Mouse (Mus musculus) urinary bladder, adult 18-20 months (tissue): ENCODE results near the gene Pim3.

Source experiments
- DNase-seq, 2 experiments: peaks; one replicate each; pipeline ENCODE4 v3.0.0; 2022; ENCODE audit warnings: low spot score in 2 of 2, mixed read lengths in 2 of 2

Pim3 gene

GRCm38 (mm10) chr15:88837199-88837932, 24.6 kb upstream of the Pim3 start:
- DNase-seq: peak; percentile 66 to 77

DNA sequence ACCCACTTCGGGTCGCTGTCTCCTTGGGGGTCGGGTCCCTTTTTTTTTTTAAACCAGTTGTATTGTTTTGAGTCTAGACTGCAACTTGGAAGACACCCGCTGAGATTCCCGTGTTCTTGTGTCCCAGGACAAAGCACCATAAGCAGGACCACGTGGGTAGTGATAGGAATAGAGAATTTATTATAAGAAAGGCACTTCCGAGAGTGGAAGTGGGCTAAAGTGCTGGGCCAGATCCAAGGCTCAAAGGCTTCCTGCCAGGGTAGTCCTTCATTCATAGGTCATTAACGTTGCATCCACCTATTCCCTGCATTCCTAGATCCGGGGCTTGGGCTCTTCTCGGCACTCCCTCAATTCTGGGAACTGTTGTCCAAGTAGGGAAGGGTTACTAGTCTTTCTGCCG, 24.0 kb upstream of the Pim3 start:
- DNase-seq: no peak

DNA sequence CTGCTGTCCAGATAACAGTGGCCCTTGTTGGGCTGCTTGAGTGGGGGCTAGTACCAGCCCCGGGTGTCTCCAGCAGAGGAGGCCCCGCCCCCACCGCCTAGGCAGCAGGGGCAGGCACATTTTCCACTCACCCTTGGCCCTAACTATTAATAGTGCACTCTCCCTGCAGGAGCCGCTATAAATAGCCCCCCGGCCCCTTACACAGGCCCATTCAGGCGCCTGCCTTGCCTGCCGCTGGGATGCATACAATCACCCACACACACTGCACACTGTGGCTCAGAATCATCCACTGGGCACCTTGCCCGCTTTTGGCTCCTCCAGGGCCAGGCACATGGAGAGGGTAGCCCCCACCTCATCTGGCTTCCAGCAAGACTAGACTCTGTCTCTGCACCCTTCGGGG, 22.7 kb upstream of the Pim3 start:
- no peak for DNase-seq

- no peak for DNase-seq
Measured at GRCm38 (mm10) chr15:88840126-88840525, 21.9 kb upstream of the Pim3 start.

GRCm38 (mm10) chr15:88841160-88841559, 20.8 kb upstream of the Pim3 start:
- no peak for DNase-seq

DNA sequence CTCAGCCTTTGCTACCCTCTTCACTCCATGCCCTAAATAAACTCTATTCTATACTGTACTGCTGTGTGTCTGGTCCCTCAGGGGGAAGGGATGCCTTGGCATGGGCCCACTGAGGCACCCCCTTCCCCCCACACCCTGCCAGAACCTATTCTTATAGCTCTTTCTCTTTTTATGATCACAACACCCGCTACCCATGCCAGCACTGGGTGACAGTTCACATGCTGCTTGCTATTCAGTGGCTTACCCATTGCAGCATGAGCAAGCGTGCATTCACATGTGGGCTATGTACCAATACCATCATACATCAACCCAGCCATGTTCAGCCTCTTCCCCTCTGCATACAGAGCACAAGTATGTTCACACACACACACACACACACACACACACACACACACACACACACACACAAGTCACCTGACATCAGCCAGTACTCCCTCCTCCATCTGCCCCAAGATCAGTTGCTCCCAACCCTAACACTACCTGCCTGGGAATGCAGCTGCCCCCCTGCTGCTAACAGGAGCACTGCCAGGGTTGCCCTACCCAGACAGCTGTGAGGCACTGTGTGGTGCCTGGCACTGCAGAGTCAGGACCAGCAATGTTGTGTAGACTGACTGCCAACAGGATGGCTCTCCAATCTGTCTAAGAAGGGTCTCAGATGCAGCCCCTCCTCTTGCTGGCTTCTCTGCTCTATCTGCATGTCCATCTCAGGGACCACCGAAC, 20.2 kb upstream of the Pim3 start:
- no peak for DNase-seq

DNA sequence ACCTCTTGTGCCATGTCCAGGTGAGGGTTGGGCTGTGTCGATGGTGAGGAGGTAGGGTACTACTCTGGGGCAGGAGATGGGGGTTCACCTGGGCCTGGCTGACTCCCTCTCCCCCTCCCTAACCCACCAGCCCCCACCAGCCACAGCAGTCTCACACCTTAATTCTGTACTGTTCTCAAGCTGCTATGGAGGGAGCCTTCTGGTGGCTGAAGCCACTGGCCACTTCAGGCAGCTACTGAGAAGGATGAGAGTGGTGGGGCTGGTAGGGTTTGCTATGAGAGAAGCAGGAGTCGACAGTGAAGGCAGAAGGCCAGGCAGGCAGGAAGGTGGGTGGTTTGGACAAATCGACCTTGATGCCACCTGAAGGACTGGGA, 19.7 kb upstream of the Pim3 start:
- no peak for DNase-seq

DNA sequence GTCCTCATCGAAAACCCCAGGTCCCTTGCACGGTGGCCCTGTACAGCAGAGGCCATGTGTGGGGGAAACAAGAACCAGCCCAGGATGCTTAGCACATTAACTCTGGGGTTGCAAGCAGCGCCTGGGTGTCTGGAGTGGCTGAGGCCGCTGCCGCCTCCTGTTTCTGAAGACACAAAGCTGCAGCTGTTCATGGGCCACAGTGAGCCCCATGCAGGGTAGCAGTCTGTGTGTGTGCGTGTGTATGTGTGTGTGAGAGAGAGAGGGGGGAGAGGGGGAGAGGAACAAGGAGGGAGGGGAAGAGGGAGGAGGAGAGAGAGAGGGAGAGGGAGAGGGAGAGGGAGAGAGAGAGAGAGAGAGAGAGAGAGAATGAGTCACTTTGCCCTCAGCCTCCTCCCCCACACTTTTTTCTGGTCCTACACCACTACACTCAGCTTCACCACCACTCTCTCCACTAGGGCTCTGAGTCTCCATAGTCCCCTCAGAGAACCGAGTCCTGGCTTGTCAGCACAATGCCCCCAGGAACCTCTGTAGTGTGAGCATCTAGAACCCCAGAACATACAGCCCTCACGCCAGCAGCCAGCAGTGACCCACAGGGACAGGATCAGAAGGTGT, 18.4 kb upstream of the Pim3 start:
- no peak for DNase-seq

GRCm38 (mm10) chr15:88844966-88845365, 17.0 kb upstream of the Pim3 start:
- no peak for DNase-seq

DNA sequence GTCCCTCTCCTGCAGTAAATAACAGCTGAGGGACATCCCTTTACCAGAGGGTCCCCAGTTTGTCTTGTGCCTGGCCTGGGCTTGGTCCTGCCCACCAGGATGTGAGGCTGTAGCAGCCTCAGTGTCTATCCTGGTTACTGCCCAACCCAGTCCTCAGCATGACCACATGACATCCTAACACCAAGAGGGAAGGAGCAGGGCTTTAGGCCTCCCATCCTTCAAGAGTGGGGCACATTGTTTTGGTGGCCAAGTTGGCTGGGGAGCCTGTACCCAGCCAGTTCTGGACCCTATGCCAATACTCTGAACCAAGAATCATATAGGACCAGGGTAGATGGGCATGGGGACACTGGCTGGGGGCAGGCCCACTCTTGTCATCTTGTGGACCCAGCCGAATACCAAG, 13.3 kb upstream of the Pim3 start:
- DNase-seq: no peak

GRCm38 (mm10) chr15:88849621-88850020, 12.4 kb upstream of the Pim3 start:
- DNase-seq: no peak

GRCm38 (mm10) chr15:88850146-88850826, 11.7 kb upstream of the Pim3 start:
- DNase-seq: peak; percentile 83 to 90

DNA sequence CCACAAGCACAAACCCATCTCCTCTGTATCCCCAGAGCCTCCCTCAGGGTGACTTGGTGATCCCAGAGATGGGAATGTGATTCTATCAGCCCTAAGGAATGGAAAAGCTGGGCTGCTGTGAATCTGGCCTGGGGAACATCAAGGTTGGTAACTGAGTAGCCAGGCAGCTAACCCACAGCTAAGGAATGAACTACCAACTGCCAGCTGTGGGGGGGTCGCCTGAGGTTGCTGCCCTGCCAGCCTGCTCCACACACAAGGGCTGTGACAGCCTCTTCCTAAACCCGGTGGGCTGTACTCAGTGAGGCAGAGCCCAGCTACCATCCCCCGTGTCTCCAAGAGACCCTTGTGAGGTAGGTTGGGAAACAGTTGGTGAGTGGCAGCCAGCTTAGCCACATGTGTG, 10.9 kb upstream of the Pim3 start:
- DNase-seq: no peak

- DNase-seq: peak; percentile 75 to 85
Measured at GRCm38 (mm10) chr15:88851507-88852149, 10.4 kb upstream of the Pim3 start.

- no peak for DNase-seq
Measured at GRCm38 (mm10) chr15:88853106-88853505, 8.9 kb upstream of the Pim3 start.

DNA sequence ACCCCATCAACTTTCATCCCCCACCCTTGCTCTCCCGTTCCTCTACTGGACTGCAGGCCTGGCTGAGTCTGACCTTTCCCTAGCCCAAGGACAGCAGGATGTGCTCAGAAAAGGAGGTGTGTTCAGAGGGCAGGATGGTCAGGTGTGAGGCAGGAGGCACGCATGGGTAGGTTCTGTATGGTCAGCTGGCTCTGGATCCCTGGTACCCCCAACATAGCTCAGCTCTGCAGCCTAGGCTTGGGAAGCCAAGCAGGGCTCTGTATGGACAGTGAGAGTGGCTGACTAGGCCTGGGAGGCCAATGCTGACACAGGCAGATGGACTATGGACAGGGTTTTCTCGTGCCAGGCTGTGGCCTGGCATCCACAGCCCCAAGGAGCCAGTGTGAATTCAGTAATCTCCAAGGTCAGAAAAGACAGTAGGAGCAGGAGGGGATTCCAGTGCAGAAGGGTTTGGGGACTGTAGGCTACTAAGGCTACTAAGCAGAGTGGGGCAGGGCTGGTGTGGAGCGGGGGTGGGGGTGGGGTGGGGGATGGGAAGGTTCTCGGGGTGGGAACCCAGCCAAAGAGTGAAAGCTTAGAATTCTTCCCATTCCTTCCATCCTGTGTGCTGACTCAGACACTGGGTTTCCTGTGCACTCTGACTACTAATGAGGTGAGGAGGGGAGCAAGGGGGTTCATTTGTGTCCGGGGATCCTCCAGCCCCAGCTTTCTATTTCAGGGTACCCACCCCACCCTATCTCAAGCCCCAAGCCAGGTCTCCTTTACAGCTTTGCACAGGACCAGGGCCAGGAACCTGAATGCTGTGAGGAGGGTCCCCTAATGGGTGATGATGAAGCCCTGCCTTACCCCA, 7.6 kb upstream of the Pim3 start:
- no peak for DNase-seq

DNA sequence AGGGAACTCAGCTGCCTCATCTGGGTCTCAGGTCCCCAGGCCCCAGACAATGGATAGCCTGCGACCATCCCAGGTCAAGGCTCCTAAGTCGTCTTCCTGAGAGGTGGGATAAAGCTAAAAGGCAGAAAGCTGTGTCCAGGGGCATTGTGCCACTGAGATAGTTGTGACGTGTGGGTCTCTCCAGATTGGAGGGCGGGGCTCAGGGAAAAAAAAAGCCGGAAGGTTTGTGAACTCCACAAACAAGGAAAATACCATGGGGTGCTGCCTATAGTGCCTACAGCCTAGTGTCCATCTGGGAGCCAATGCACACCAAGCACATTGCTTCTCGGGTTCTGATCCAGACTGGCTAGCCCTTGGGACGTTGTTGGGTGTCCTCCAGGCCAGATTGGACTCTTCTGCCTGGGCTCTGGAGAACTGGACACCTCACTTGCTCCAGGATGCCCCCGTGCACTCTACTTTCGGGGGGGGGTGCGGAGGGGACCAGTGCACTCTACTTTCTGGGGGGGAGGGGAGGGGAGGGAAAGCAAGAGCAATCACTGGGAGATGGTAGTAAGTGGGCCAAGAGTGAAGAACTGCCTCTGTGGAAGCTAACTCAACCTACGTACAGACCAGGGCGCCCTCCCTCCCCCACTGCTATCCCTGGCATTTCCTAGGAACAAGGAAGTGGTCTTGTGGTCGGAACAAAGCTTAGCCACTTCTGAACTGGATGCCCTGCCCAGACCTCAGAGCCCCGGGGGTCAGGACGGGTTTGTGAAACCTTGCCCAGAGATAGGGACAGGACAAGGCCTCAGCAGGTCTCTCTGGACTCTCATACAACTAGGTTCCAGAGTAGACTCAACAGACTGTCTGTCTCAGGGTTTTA, 6.8 kb upstream of the Pim3 start:
- DNase-seq: no peak

- no peak for DNase-seq
Measured at GRCm38 (mm10) chr15:88855896-88856417, 6.0 kb upstream of the Pim3 start.

- no peak for DNase-seq
Measured at GRCm38 (mm10) chr15:88856613-88857012, 5.4 kb upstream of the Pim3 start.

DNA sequence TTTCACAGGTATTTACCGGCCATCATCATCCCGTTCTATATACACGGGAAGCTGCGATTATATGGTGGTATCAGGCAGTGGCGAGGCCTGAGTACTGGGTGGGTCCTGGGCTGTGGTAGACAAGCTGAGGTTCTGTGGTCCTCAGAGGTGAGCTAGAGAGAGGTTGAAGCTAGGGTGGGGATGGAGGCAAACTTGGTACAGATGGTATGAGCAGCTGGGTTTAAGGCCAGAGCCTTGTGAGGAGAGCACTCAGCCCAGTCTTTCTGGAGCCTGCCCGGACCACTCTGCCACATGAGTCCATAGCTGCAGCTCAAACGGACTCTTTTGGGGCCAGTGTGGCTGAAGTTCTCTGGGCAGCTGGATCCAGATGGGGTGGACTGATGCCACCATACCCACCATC, 4.6 kb upstream of the Pim3 start:
- no peak for DNase-seq
